15 mouse cellular contexts compared by ENCODE assay signal in genomic region chr2:158654717-158655116, GRCm38 (mm10). TPM values are rescaled to one million over a fixed set of nuclear protein-coding genes. Genes with fewer than 3 reads are reported as not detected.
DNase-seq lines count a peak whose midpoint lies in the region; ATAC-seq lines count a peak whose summit lies in the region.
"Had no signal": no experiment of that assay in that cellular context is flagged by ENCODE, and none has a peak within 500 bp of the region (broad histone marks: within the 10 kb centered on the region; RNA-seq: fewer than 3 reads in every experiment).

No protein-coding gene starts in this region.

- H3K9me3 ChIP-seq in kidney, embryonic 15.5 days (replicated peaks): no peaks in the 10 kb centered on the region
- H3K9me3 ChIP-seq in forebrain, embryonic 13.5 days (replicated peaks): no peaks in the 10 kb centered on the region
- H3K9me3 ChIP-seq: embryonic facial prominence, embryonic 13.5 days; intestine, embryonic 15.5 days; liver, embryonic 15.5 days had no signal

- no peak for ATAC-seq in kidney, embryonic 15.5 days (replicated peaks; ENCODE audit: low FRiP score)
- no peak for ATAC-seq in forebrain, embryonic 13.5 days
- ATAC-seq: CD4-positive, CD25-positive, alpha-beta regulatory T cell, adult 4 months; forebrain, postnatal 0 days; intestine, embryonic 15.5 days had no signal

- no peaks in the 10 kb centered on the region for H3K36me3 ChIP-seq in kidney, embryonic 15.5 days
- no peaks in the 10 kb centered on the region for H3K36me3 ChIP-seq in forebrain, embryonic 13.5 days (ENCODE audit: poor library complexity, severe bottlenecking)
- H3K36me3 ChIP-seq: embryonic facial prominence, embryonic 13.5 days; intestine, embryonic 15.5 days; liver, embryonic 15.5 days had no signal

- H3K4me3 ChIP-seq in kidney, embryonic 15.5 days (replicated peaks): no peak overlapping the region
- no peak overlapping the region for H3K4me3 ChIP-seq in forebrain, embryonic 13.5 days
- H3K4me3 ChIP-seq: embryonic facial prominence, embryonic 13.5 days; intestine, embryonic 15.5 days; liver, embryonic 15.5 days had no signal

- H3K27ac ChIP-seq in kidney, embryonic 15.5 days: no peak overlapping the region
- H3K27ac ChIP-seq in forebrain, embryonic 13.5 days: no peak overlapping the region
- H3K27ac ChIP-seq: embryonic facial prominence, embryonic 13.5 days; intestine, embryonic 15.5 days; liver, embryonic 15.5 days had no signal

- peaks cover 10% of the 10 kb centered on the region; the same call in 1 of the 2 replicates for H3K4me1 ChIP-seq in kidney, embryonic 15.5 days
- no peaks in the 10 kb centered on the region for H3K4me1 ChIP-seq in forebrain, embryonic 13.5 days
- H3K4me1 ChIP-seq: liver, embryonic 15.5 days had no signal

- H3K4me2 ChIP-seq in kidney, embryonic 15.5 days: no peak overlapping the region
- H3K4me2 ChIP-seq in forebrain, embryonic 13.5 days: no peak overlapping the region
- H3K4me2 ChIP-seq: embryonic facial prominence, embryonic 13.5 days; intestine, embryonic 15.5 days; liver, embryonic 15.5 days had no signal

- 75% methylated on average over 9 of the region's 9 CpGs for WGBS in kidney, embryonic 15.5 days
- 87% methylated on average over 9 of the region's 9 CpGs for WGBS in forebrain, embryonic 13.5 days

- H3K27me3 ChIP-seq in kidney, embryonic 15.5 days: no peaks in the 10 kb centered on the region
- 0 out of 2 replicates have a peak, but pooled peaks cover 5% of the 10 kb centered on the region for H3K27me3 ChIP-seq in forebrain, embryonic 13.5 days
- H3K27me3 ChIP-seq: embryonic facial prominence, embryonic 13.5 days; intestine, embryonic 15.5 days; liver, embryonic 15.5 days had no signal

- DNase-seq in kidney, adult 11 months: peak; percentile 87
- peak; percentile 66 for DNase-seq in brain, adult 2 months (ENCODE audit: low read depth, low spot score)
- peak; percentile 65 for DNase-seq in kidney, postnatal 10 days
- DNase-seq in lung, postnatal 36 days: peak; percentile 88
- DNase-seq in thymus, adult 18-20 months: no peak
- DNase-seq: cerebellum, postnatal 14 days; forebrain, postnatal 0 days; spleen, adult 18-20 months had no signal

- no peak overlapping the region for H3K9ac ChIP-seq in kidney, embryonic 15.5 days
- no peak overlapping the region for H3K9ac ChIP-seq in forebrain, embryonic 13.5 days
- H3K9ac ChIP-seq: embryonic facial prominence, embryonic 13.5 days; forebrain, postnatal 0 days; intestine, embryonic 15.5 days; liver, embryonic 15.5 days had no signal

RNA-seq across cellular contexts. Expression of gene Ppp1r16b, which starts 10.5 kb away (rescaled TPM):
- polyA plus RNA-seq in kidney, embryonic 15.5 days (2015; fragmentation: Nextera tagmentation; extraction: Ambion mirVana): 14.9 and 15.3 TPM in 2 replicates
- 7.8 and 8.4 TPM in 2 replicates for polyA plus RNA-seq in forebrain, embryonic 13.5 days (2015; fragmentation: Nextera tagmentation; extraction: Ambion mirVana)

RNA-seq across cellular contexts. Expression of gene Actr5, which starts 30.0 kb away (rescaled TPM):
- polyA plus RNA-seq in kidney, embryonic 15.5 days (2015; fragmentation: Nextera tagmentation; extraction: Ambion mirVana): 10.9 and 12.3 TPM in 2 replicates
- 11.5 and 14.1 TPM in 2 replicates for polyA plus RNA-seq in forebrain, embryonic 13.5 days (2015; fragmentation: Nextera tagmentation; extraction: Ambion mirVana)

RNA-seq across cellular contexts. Expression of gene Slc32a1, which starts 44.1 kb away (rescaled TPM):
- polyA plus RNA-seq in kidney, embryonic 15.5 days (2015; fragmentation: Nextera tagmentation; extraction: Ambion mirVana): 0.12 and 0.14 TPM in 2 replicates
- 4.8 and 5.6 TPM in 2 replicates for polyA plus RNA-seq in forebrain, embryonic 13.5 days (2015; fragmentation: Nextera tagmentation; extraction: Ambion mirVana)
- polyA plus RNA-seq: CD4-positive, CD25-positive, alpha-beta regulatory T cell, adult 4 months; embryonic facial prominence, embryonic 13.5 days; heart, embryonic 14.5 days; intestine, embryonic 15.5 days; liver, embryonic 15.5 days had no signal

Comparison
In these comparisons a context has a peak if more than half of its experiments do, and no peak if none do; other contexts are left out.
1. DNase-seq: peak in kidney, adult 11 months (single experiment), brain, adult 2 months (single experiment), kidney, postnatal 10 days (single experiment) and lung, postnatal 36 days (single experiment); none in thymus, adult 18-20 months (0 of 2).